Mouse (Mus musculus): Measurements from ENCODE around the gene Ltbp1. TPM values are rescaled to one million over a fixed set of nuclear protein-coding genes. Genes with fewer than 3 reads are reported as not detected.

Ltbp1 gene
- polyA plus RNA-seq, 1 experiment from 2014 or later, result 2.5 TPM

GRCm38 (mm10) chr17:75087296-75087941 lies 82.1 kb downstream of the Ltbp1 start:
- 54% methylated on average over 10 of the region's 10 CpGs for WGBS
- H3K27ac ChIP-seq (replicated peaks; ENCODE audit: low read depth, low read length), result no peak overlapping the region

GRCm38 (mm10) chr17:75088232-75088631 lies 82.9 kb downstream of the Ltbp1 start:
- Histone ChIP-seq H3K9me3 (ENCODE audit: control insufficient read depth, low read length) (no peaks in the 10 kb centered on the region), H3K27ac (replicated peaks; ENCODE audit: low read depth, low read length) (no peak overlapping the region), H3K9ac (replicated peaks; ENCODE audit: low read length) (no peak overlapping the region), H3K4me3 (replicated peaks; ENCODE audit: low read depth, low read length) (no peak overlapping the region), H3K4me2 (ENCODE audit: low read length) (no peak overlapping the region), H3K36me3 (ENCODE audit: control insufficient read depth, insufficient read depth, low read length) (no peaks in the 10 kb centered on the region), H3K4me1 (ENCODE audit: control insufficient read depth, insufficient read depth, low read length) (no peaks in the 10 kb centered on the region), H3K27me3 (ENCODE audit: control insufficient read depth, insufficient read depth, low read length) (no peaks in the 10 kb centered on the region)
- no peak for ATAC-seq (ENCODE audit: low FRiP score, low TSS enrichment)
- no peak for DNase-seq
- 74% methylated on average over 4 of the region's 4 CpGs for WGBS

More at GRCm38 (mm10) chr17:75087296-75087941, 82.1 kb downstream of the Ltbp1 start:
- DNase-seq (peak; percentile 82), ATAC-seq (ENCODE audit: low FRiP score, low TSS enrichment) (no peak; the same call in 1 of the 2 replicates)
- 0 out of 2 replicates have a peak, but pooled peaks cover 4% of the 10 kb centered on the region for H3K4me1 ChIP-seq (ENCODE audit: control insufficient read depth, insufficient read depth, low read length)
- H3K36me3 ChIP-seq (ENCODE audit: control insufficient read depth, insufficient read depth, low read length), result no peaks in the 10 kb centered on the region
- no peaks in the 10 kb centered on the region for H3K27me3 ChIP-seq (ENCODE audit: control insufficient read depth, insufficient read depth, low read length)
- H3K9me3 ChIP-seq (ENCODE audit: control insufficient read depth, low read length), result no peaks in the 10 kb centered on the region
- H3K9ac ChIP-seq (replicated peaks; ENCODE audit: low read length), result no peak overlapping the region
- no peak overlapping the region for H3K4me3 ChIP-seq (replicated peaks; ENCODE audit: low read depth, low read length)
- H3K4me2 ChIP-seq (ENCODE audit: low read length), result no peak overlapping the region

GRCm38 (mm10) chr17:75088727-75089126 lies 83.4 kb downstream of the Ltbp1 start:
- H3K27me3 ChIP-seq (ENCODE audit: control insufficient read depth, insufficient read depth, low read length), result no peaks in the 10 kb centered on the region
- H3K36me3 ChIP-seq (ENCODE audit: control insufficient read depth, insufficient read depth, low read length), result no peaks in the 10 kb centered on the region
- H3K4me2 ChIP-seq (ENCODE audit: low read length), result no peak overlapping the region
- 76% methylated on average over 11 of the region's 11 CpGs for WGBS
- H3K4me1 ChIP-seq (ENCODE audit: control insufficient read depth, insufficient read depth, low read length), result no peaks in the 10 kb centered on the region
- H3K27ac ChIP-seq (replicated peaks; ENCODE audit: low read depth, low read length), result no peak overlapping the region
- ATAC-seq (ENCODE audit: low FRiP score, low TSS enrichment), result no peak
- no peak overlapping the region for H3K4me3 ChIP-seq (replicated peaks; ENCODE audit: low read depth, low read length)
- DNase-seq, result peak; percentile 39
- no peaks in the 10 kb centered on the region for H3K9me3 ChIP-seq (ENCODE audit: control insufficient read depth, low read length)
- H3K9ac ChIP-seq (replicated peaks; ENCODE audit: low read length), result no peak overlapping the region

GRCm38 (mm10) chr17:75090556-75090955 lies 85.2 kb downstream of the Ltbp1 start:
- no peak for ATAC-seq (ENCODE audit: low FRiP score, low TSS enrichment)
- H3K36me3 ChIP-seq (ENCODE audit: control insufficient read depth, insufficient read depth, low read length), result no peaks in the 10 kb centered on the region
- H3K9ac ChIP-seq (replicated peaks; ENCODE audit: low read length), result no peak overlapping the region
- H3K27me3 ChIP-seq (ENCODE audit: control insufficient read depth, insufficient read depth, low read length), result no peaks in the 10 kb centered on the region
- no peak overlapping the region for H3K4me2 ChIP-seq (ENCODE audit: low read length)
- H3K9me3 ChIP-seq (ENCODE audit: control insufficient read depth, low read length), result no peaks in the 10 kb centered on the region
- no peak overlapping the region for H3K27ac ChIP-seq (replicated peaks; ENCODE audit: low read depth, low read length)
- no peaks in the 10 kb centered on the region for H3K4me1 ChIP-seq (ENCODE audit: control insufficient read depth, insufficient read depth, low read length)
- no peak for DNase-seq
- no peak overlapping the region for H3K4me3 ChIP-seq (replicated peaks; ENCODE audit: low read depth, low read length)
- WGBS, result 83% methylated on average over 6 of the region's 6 CpGs

- no peaks in the 10 kb centered on the region for H3K9me3 ChIP-seq (ENCODE audit: control insufficient read depth, low read length)
- no peaks in the 10 kb centered on the region for H3K36me3 ChIP-seq (ENCODE audit: control insufficient read depth, insufficient read depth, low read length)
- no peak overlapping the region for H3K4me3 ChIP-seq (replicated peaks; ENCODE audit: low read depth, low read length)
- ATAC-seq (ENCODE audit: low FRiP score, low TSS enrichment) (no peak), DNase-seq (no peak)
- no peaks in the 10 kb centered on the region for H3K27me3 ChIP-seq (ENCODE audit: control insufficient read depth, insufficient read depth, low read length)
- no peak overlapping the region for H3K27ac ChIP-seq (replicated peaks; ENCODE audit: low read depth, low read length)
- no peaks in the 10 kb centered on the region for H3K4me1 ChIP-seq (ENCODE audit: control insufficient read depth, insufficient read depth, low read length)
- H3K4me2 ChIP-seq (ENCODE audit: low read length), result no peak overlapping the region
- H3K9ac ChIP-seq (replicated peaks; ENCODE audit: low read length), result no peak overlapping the region
- WGBS, result 93% methylated on average over 3 of the region's 3 CpGs
These were observed 88.2 kb downstream of the Ltbp1 start for GRCm38 (mm10) chr17:75093563-75093962.

- 95% methylated on average over 9 of the region's 9 CpGs for WGBS
These were observed 89.2 kb downstream of the Ltbp1 start for GRCm38 (mm10) chr17:75094591-75094990.

GRCm38 (mm10) chr17:75096727-75097126 lies 91.4 kb downstream of the Ltbp1 start:
- H3K27ac ChIP-seq (replicated peaks; ENCODE audit: low read depth, low read length), result no peak overlapping the region
- no peaks in the 10 kb centered on the region for H3K36me3 ChIP-seq (ENCODE audit: control insufficient read depth, insufficient read depth, low read length)
- DNase-seq (no peak), ATAC-seq (ENCODE audit: low FRiP score, low TSS enrichment) (no peak)
- no peak overlapping the region for H3K4me2 ChIP-seq (ENCODE audit: low read length)
- H3K9ac ChIP-seq (replicated peaks; ENCODE audit: low read length), result no peak overlapping the region
- H3K27me3 ChIP-seq (ENCODE audit: control insufficient read depth, insufficient read depth, low read length), result no peaks in the 10 kb centered on the region
- H3K4me1 ChIP-seq (ENCODE audit: control insufficient read depth, insufficient read depth, low read length), result no peaks in the 10 kb centered on the region
- H3K4me3 ChIP-seq (replicated peaks; ENCODE audit: low read depth, low read length), result no peak overlapping the region
- no peaks in the 10 kb centered on the region for H3K9me3 ChIP-seq (ENCODE audit: control insufficient read depth, low read length)
- WGBS, result 69% methylated on average over 7 of the region's 7 CpGs

More at GRCm38 (mm10) chr17:75094591-75094990, 89.2 kb downstream of the Ltbp1 start:
- DNase-seq, result no peak
- H3K27me3 ChIP-seq (ENCODE audit: control insufficient read depth, insufficient read depth, low read length), result no peaks in the 10 kb centered on the region
- ATAC-seq (ENCODE audit: low FRiP score, low TSS enrichment), result no peak
- no peaks in the 10 kb centered on the region for H3K4me1 ChIP-seq (ENCODE audit: control insufficient read depth, insufficient read depth, low read length)
- no peak overlapping the region for H3K27ac ChIP-seq (replicated peaks; ENCODE audit: low read depth, low read length)
- H3K4me3 ChIP-seq (replicated peaks; ENCODE audit: low read depth, low read length), result no peak overlapping the region
- no peaks in the 10 kb centered on the region for H3K36me3 ChIP-seq (ENCODE audit: control insufficient read depth, insufficient read depth, low read length)
- H3K9me3 ChIP-seq (ENCODE audit: control insufficient read depth, low read length), result no peaks in the 10 kb centered on the region
- no peak overlapping the region for H3K9ac ChIP-seq (replicated peaks; ENCODE audit: low read length)
- H3K4me2 ChIP-seq (ENCODE audit: low read length), result no peak overlapping the region

- H3K4me3 ChIP-seq (replicated peaks; ENCODE audit: low read depth, low read length), result no peak overlapping the region
- ATAC-seq (ENCODE audit: low FRiP score, low TSS enrichment), result no peak
- H3K9me3 ChIP-seq (ENCODE audit: control insufficient read depth, low read length), result no peaks in the 10 kb centered on the region
- H3K27me3 ChIP-seq (ENCODE audit: control insufficient read depth, insufficient read depth, low read length), result no peaks in the 10 kb centered on the region
- 29% methylated on average over 3 of the region's 3 CpGs for WGBS
- no peak overlapping the region for H3K4me2 ChIP-seq (ENCODE audit: low read length)
- no peaks in the 10 kb centered on the region for H3K4me1 ChIP-seq (ENCODE audit: control insufficient read depth, insufficient read depth, low read length)
- no peak overlapping the region for H3K27ac ChIP-seq (replicated peaks; ENCODE audit: low read depth, low read length)
- no peaks in the 10 kb centered on the region for H3K36me3 ChIP-seq (ENCODE audit: control insufficient read depth, insufficient read depth, low read length)
- H3K9ac ChIP-seq (replicated peaks; ENCODE audit: low read length), result no peak overlapping the region
- peak; percentile 24 for DNase-seq
These were observed 92.0 kb downstream of the Ltbp1 start for GRCm38 (mm10) chr17:75097367-75097766.

- Histone ChIP-seq H3K4me1 (ENCODE audit: control insufficient read depth, insufficient read depth, low read length) (no peaks in the 10 kb centered on the region), H3K9me3 (ENCODE audit: control insufficient read depth, low read length) (no peaks in the 10 kb centered on the region), H3K9ac (replicated peaks; ENCODE audit: low read length) (no peak overlapping the region), H3K27me3 (ENCODE audit: control insufficient read depth, insufficient read depth, low read length) (no peaks in the 10 kb centered on the region), H3K4me3 (replicated peaks; ENCODE audit: low read depth, low read length) (no peak overlapping the region), H3K4me2 (ENCODE audit: low read length) (no peak overlapping the region), H3K36me3 (ENCODE audit: control insufficient read depth, insufficient read depth, low read length) (no peaks in the 10 kb centered on the region), H3K27ac (replicated peaks; ENCODE audit: low read depth, low read length) (no peak overlapping the region)
- WGBS, result 66% methylated on average over 4 of the region's 4 CpGs
- ATAC-seq (ENCODE audit: low FRiP score, low TSS enrichment) (no peak), DNase-seq (no peak)
These were observed 95.8 kb downstream of the Ltbp1 start for GRCm38 (mm10) chr17:75101215-75101614.

Data from midbrain, embryonic 14.5 days (tissue).